Mouse (Mus musculus): ENCODE results near the gene Cnot6. TPM values are rescaled to one million over a fixed set of nuclear protein-coding genes. Genes with fewer than 3 reads are reported as not detected.

The Cnot6 gene
- polyA plus RNA-seq, 1 experiment from 2014 or later: 36.0 TPM

- TF ChIP-seq CTCF (IDR thresholded peaks at IDR 0.05) (no peak), EP300 (IDR thresholded peaks at IDR 0.05) (no peak)
- Histone ChIP-seq H3K9me3 (ENCODE audit: low read length) (no peaks in the 10 kb centered on the region), H3K36me3 (ENCODE audit: insufficient read depth, low read length) (no peaks in the 10 kb centered on the region), H3K4me3 (ENCODE audit: low read depth, low read length) (no peak overlapping the region), H3K27me3 (replicated peaks; ENCODE audit: insufficient read depth, low read length) (no peaks in the 10 kb centered on the region), H3K27ac (ENCODE audit: low read length) (no peak overlapping the region), H3K4me1 (ENCODE audit: insufficient read depth, low read depth, low read length) (no peaks in the 10 kb centered on the region), H3K4me2 (replicated peaks; ENCODE audit: low read depth, low read length) (no peak overlapping the region), H3K9ac (replicated peaks; ENCODE audit: low read depth) (no peak overlapping the region)
- DNase-seq (ENCODE audit: low spot score) (peak; percentile 68), ATAC-seq (peak; percentile 76)
- 51% methylated on average over 11 of the region's 11 CpGs for WGBS
Measured at GRCm38 (mm10) chr11:49734771-49735170, 22.2 kb upstream of the Cnot6 start.

- Histone ChIP-seq H3K27ac (ENCODE audit: low read length) (no peak overlapping the region), H3K36me3 (ENCODE audit: insufficient read depth, low read length) (no peaks in the 10 kb centered on the region), H3K27me3 (replicated peaks; ENCODE audit: insufficient read depth, low read length) (no peaks in the 10 kb centered on the region), H3K9ac (replicated peaks; ENCODE audit: low read depth) (no peak overlapping the region), H3K4me3 (ENCODE audit: low read depth, low read length) (no peak overlapping the region), H3K9me3 (ENCODE audit: low read length) (no peaks in the 10 kb centered on the region), H3K4me1 (ENCODE audit: insufficient read depth, low read depth, low read length) (no peaks in the 10 kb centered on the region), H3K4me2 (replicated peaks; ENCODE audit: low read depth, low read length) (no peak overlapping the region)
- DNase-seq (ENCODE audit: low spot score): no peak
- ATAC-seq: no peak
- WGBS: 63% methylated on average over 5 of the region's 5 CpGs
- TF ChIP-seq CTCF (IDR thresholded peaks at IDR 0.05) (no peak), EP300 (IDR thresholded peaks at IDR 0.05) (no peak)
Measured at GRCm38 (mm10) chr11:49730275-49730948, 17.9 kb upstream of the Cnot6 start.

- 10% methylated on average over 3 of the region's 3 CpGs for WGBS
- DNase-seq (ENCODE audit: low spot score) (peak; percentile 82), ATAC-seq (no peak)
- Histone ChIP-seq H3K27ac (ENCODE audit: low read length) (no peak overlapping the region), H3K9me3 (ENCODE audit: low read length) (no peaks in the 10 kb centered on the region), H3K27me3 (replicated peaks; ENCODE audit: insufficient read depth, low read length) (no peaks in the 10 kb centered on the region), H3K4me3 (ENCODE audit: low read depth, low read length) (no peak overlapping the region), H3K4me1 (ENCODE audit: insufficient read depth, low read depth, low read length) (no peaks in the 10 kb centered on the region), H3K9ac (replicated peaks; ENCODE audit: low read depth) (no peak overlapping the region), H3K36me3 (ENCODE audit: insufficient read depth, low read length) (no peaks in the 10 kb centered on the region), H3K4me2 (replicated peaks; ENCODE audit: low read depth, low read length) (no peak overlapping the region)
- TF ChIP-seq EP300 (IDR thresholded peaks at IDR 0.05): no peak
- TF ChIP-seq CTCF (IDR thresholded peaks at IDR 0.05): peak; percentile 88
Measured at GRCm38 (mm10) chr11:49727877-49728276, 15.4 kb upstream of the Cnot6 start.

- 47% methylated on average over 8 of the region's 8 CpGs for WGBS
- H3K9ac ChIP-seq (replicated peaks; ENCODE audit: low read depth): no peak overlapping the region
- H3K36me3 ChIP-seq (ENCODE audit: insufficient read depth, low read length): no peaks in the 10 kb centered on the region
- H3K4me3 ChIP-seq (ENCODE audit: low read depth, low read length): no peak overlapping the region
- TF ChIP-seq CTCF (IDR thresholded peaks at IDR 0.05): no peak
- no peak for TF ChIP-seq EP300 (IDR thresholded peaks at IDR 0.05)
- DNase-seq (ENCODE audit: low spot score): peak; percentile 57
- no peak overlapping the region for H3K27ac ChIP-seq (ENCODE audit: low read length)
- H3K27me3 ChIP-seq (replicated peaks; ENCODE audit: insufficient read depth, low read length): no peaks in the 10 kb centered on the region
- no peak overlapping the region for H3K4me2 ChIP-seq (replicated peaks; ENCODE audit: low read depth, low read length)
- H3K9me3 ChIP-seq (ENCODE audit: low read length): no peaks in the 10 kb centered on the region
- H3K4me1 ChIP-seq (ENCODE audit: insufficient read depth, low read depth, low read length): no peaks in the 10 kb centered on the region
- peak; percentile 77 for ATAC-seq
Measured at GRCm38 (mm10) chr11:49726800-49727199, 14.3 kb upstream of the Cnot6 start.

GRCm38 (mm10) chr11:49724676-49725075, 12.2 kb upstream of the Cnot6 start:
- Histone ChIP-seq H3K27ac (ENCODE audit: low read length) (no peak overlapping the region), H3K36me3 (ENCODE audit: insufficient read depth, low read length) (no peaks in the 10 kb centered on the region), H3K9me3 (ENCODE audit: low read length) (no peaks in the 10 kb centered on the region), H3K9ac (replicated peaks; ENCODE audit: low read depth) (no peak overlapping the region), H3K4me2 (replicated peaks; ENCODE audit: low read depth, low read length) (no peak overlapping the region), H3K4me1 (ENCODE audit: insufficient read depth, low read depth, low read length) (no peaks in the 10 kb centered on the region), H3K4me3 (ENCODE audit: low read depth, low read length) (no peak overlapping the region), H3K27me3 (replicated peaks; ENCODE audit: insufficient read depth, low read length) (no peaks in the 10 kb centered on the region)
- TF ChIP-seq CTCF (IDR thresholded peaks at IDR 0.05) (no peak), EP300 (IDR thresholded peaks at IDR 0.05) (no peak)
- WGBS: 87% methylated on average over 2 of the region's 2 CpGs
- ATAC-seq (no peak), DNase-seq (ENCODE audit: low spot score) (no peak)

- no peaks in the 10 kb centered on the region for H3K4me1 ChIP-seq (ENCODE audit: insufficient read depth, low read depth, low read length)
- no peak for ATAC-seq
- WGBS: 63% methylated on average over 2 of the region's 2 CpGs
- no peak overlapping the region for H3K27ac ChIP-seq (ENCODE audit: low read length)
- DNase-seq (ENCODE audit: low spot score): no peak
- TF ChIP-seq EP300 (IDR thresholded peaks at IDR 0.05) (no peak), CTCF (IDR thresholded peaks at IDR 0.05) (no peak)
- no peak overlapping the region for H3K4me2 ChIP-seq (replicated peaks; ENCODE audit: low read depth, low read length)
- H3K9ac ChIP-seq (replicated peaks; ENCODE audit: low read depth): no peak overlapping the region
- H3K9me3 ChIP-seq (ENCODE audit: low read length): no peaks in the 10 kb centered on the region
- no peak overlapping the region for H3K4me3 ChIP-seq (ENCODE audit: low read depth, low read length)
- no peaks in the 10 kb centered on the region for H3K36me3 ChIP-seq (ENCODE audit: insufficient read depth, low read length)
- H3K27me3 ChIP-seq (replicated peaks; ENCODE audit: insufficient read depth, low read length): no peaks in the 10 kb centered on the region
Measured at GRCm38 (mm10) chr11:49723281-49723680, 10.8 kb upstream of the Cnot6 start.
